Mouse (Mus musculus) intestine, embryonic 14.5 days (tissue): ENCODE results near the gene Klrb1f. TPM values are rescaled to one million over a fixed set of nuclear protein-coding genes. Genes with fewer than 3 reads are reported as not detected.
"Not testable (repeated sequence)": the region's sequence is repeated elsewhere in the genome, so short reads cannot be mapped to it uniquely, and the experiment has no call there.

ENCODE experiments used
- ATAC-seq: fragments of 200-750 bp; cut with Nextera tagmentation; replicated peaks from 2 replicates; pipeline ENCODE4 v1.8.0; 2017; ENCODE audit warnings: low read depth, moderate number of reproducible peaks, moderate TSS enrichment, moderate library complexity; ENCODE audit not compliant: low FRiP score, low TSS enrichment
- DNase-seq: peaks from one replicate; pipeline ENCODE4 v3.0.0-alpha.2; 2018; ENCODE audit warnings: low spot score
- H3K27ac ChIP-seq: fragments of 300-500 bp; sonication (generic); 2 replicates; pipeline ENCODE4 v1.5.1; 2014; ENCODE audit warnings: low read depth, mild to moderate bottlenecking, control low read depth
- H3K27me3 ChIP-seq: fragments of 300-500 bp; sonication (generic); replicated peaks from 2 replicates; pipeline ENCODE4 v1.6.1; 2014; ENCODE audit warnings: low read length, control low read depth; ENCODE audit not compliant: control insufficient read depth, insufficient read depth
- H3K36me3 ChIP-seq: fragments of 300-500 bp; sonication (generic); 2 replicates; pipeline ENCODE4 v1.6.1; 2014; ENCODE audit warnings: low read length, control low read depth; ENCODE audit not compliant: control insufficient read depth, insufficient read depth
- H3K4me1 ChIP-seq: fragments of 300-500 bp; sonication (generic); replicated peaks from 2 replicates; pipeline ENCODE4 v1.6.1; 2014; ENCODE audit warnings: low read length, control low read depth, mixed read lengths; ENCODE audit not compliant: control insufficient read depth, insufficient read depth
- H3K4me2 ChIP-seq: fragments of 300-500 bp; sonication (generic); 2 replicates; pipeline ENCODE4 v1.6.1; 2014; ENCODE audit warnings: low read length
- H3K4me3 ChIP-seq: fragments of 300-500 bp; sonication (generic); 2 replicates; pipeline ENCODE4 v1.5.1; 2014; ENCODE audit warnings: low read depth, low read length, control low read depth, mixed read lengths
- H3K9ac ChIP-seq: fragments of 300-500 bp; sonication (generic); 2 replicates; pipeline ENCODE4 v1.6.1; 2014; ENCODE audit warnings: mild to moderate bottlenecking, low read length
- H3K9me3 ChIP-seq: fragments of 300-500 bp; sonication (generic); 2 replicates; pipeline ENCODE4 v1.6.1; 2016; ENCODE audit warnings: low read length, control low read depth; ENCODE audit not compliant: control insufficient read depth
- WGBS: fragments of 180-500 bp; shearing (Covaris S2); extraction: QIAGEN DNeasy Blood & Tissue Kit; methylation state at CpG from one replicate; pipeline ENCODE4 v1.1.7; 2014; 5-methylcytosine and 5-hydroxymethylcytosine counted together
- polyA plus RNA-seq: library from polyadenylated mRNA; unstranded; fragments of >200 nt; fragmentation: Nextera tagmentation; extraction: Ambion mirVana; gene quantifications from 2 replicates; pipeline ENCODE4 v1.2.1, GENCODE M21; 2014

Klrb1f gene
- polyA plus RNA-seq, 1 experiment from 2014 or later = 0.38 TPM

GRCm38 (mm10) chr6:129056237-129056636 lies 10.5 kb downstream of the Klrb1f start:
- Histone ChIP-seq H3K9ac (no peak overlapping the region), H3K36me3 (no peaks in the 10 kb centered on the region), H3K4me1 (no peaks in the 10 kb centered on the region), H3K4me3 (no peak overlapping the region), H3K9me3 (no peaks in the 10 kb centered on the region), H3K27me3 (no peaks in the 10 kb centered on the region), H3K27ac (no peak overlapping the region), H3K4me2 (no peak overlapping the region)
- DNase-seq = no peak
- ATAC-seq = no peak
- WGBS = 77% methylated on average over 3 of the region's 3 CpGs

- Histone ChIP-seq H3K36me3 (no peaks in the 10 kb centered on the region), H3K27me3 (no peaks in the 10 kb centered on the region), H3K4me2 (no peak overlapping the region), H3K4me3 (no peak overlapping the region), H3K9me3 (no peaks in the 10 kb centered on the region), H3K4me1 (no peaks in the 10 kb centered on the region), H3K9ac (no peak overlapping the region), H3K27ac (no peak overlapping the region)
- ATAC-seq (no peak), DNase-seq (no peak)
Observed at GRCm38 (mm10) chr6:129058013-129058412, 12.3 kb downstream of the Klrb1f start.

- H3K27me3 ChIP-seq = no peaks in the 10 kb centered on the region
- H3K4me2 ChIP-seq = no peak overlapping the region
- no peaks in the 10 kb centered on the region for H3K9me3 ChIP-seq
- no peaks in the 10 kb centered on the region for H3K36me3 ChIP-seq
- H3K27ac ChIP-seq = no peak overlapping the region
- WGBS = 68% methylated on average over 3 of the region's 3 CpGs
- H3K4me3 ChIP-seq = no peak overlapping the region
- no peak overlapping the region for H3K9ac ChIP-seq
- ATAC-seq (no peak), DNase-seq (no peak)
- no peaks in the 10 kb centered on the region for H3K4me1 ChIP-seq
Observed at GRCm38 (mm10) chr6:129065407-129065806, 19.7 kb downstream of the Klrb1f start.

- H3K27me3 ChIP-seq = no peaks in the 10 kb centered on the region
- H3K4me3 ChIP-seq = no peak overlapping the region
- DNase-seq (no peak), ATAC-seq (no peak)
- H3K4me1 ChIP-seq = no peaks in the 10 kb centered on the region
- no peaks in the 10 kb centered on the region for H3K36me3 ChIP-seq
- no peaks in the 10 kb centered on the region for H3K9me3 ChIP-seq
- 93% methylated on average over 3 of the region's 3 CpGs for WGBS
- H3K4me2 ChIP-seq = no peak overlapping the region
- no peak overlapping the region for H3K27ac ChIP-seq
- H3K9ac ChIP-seq = no peak overlapping the region
Observed at GRCm38 (mm10) chr6:129065857-129066256, 20.2 kb downstream of the Klrb1f start.

GRCm38 (mm10) chr6:129066530-129066929 lies 20.8 kb downstream of the Klrb1f start:
- ATAC-seq (no peak), DNase-seq (no peak)
- Histone ChIP-seq H3K27ac (no peak overlapping the region), H3K9ac (no peak overlapping the region), H3K9me3 (0 out of 2 replicates have a peak, but pooled peaks cover 5% of the 10 kb centered on the region), H3K4me1 (no peaks in the 10 kb centered on the region), H3K27me3 (no peaks in the 10 kb centered on the region), H3K4me3 (no peak overlapping the region), H3K4me2 (no peak overlapping the region), H3K36me3 (no peaks in the 10 kb centered on the region)

GRCm38 (mm10) chr6:129066986-129067385 lies 21.3 kb downstream of the Klrb1f start:
- WGBS = 78% methylated on average over 1 of the region's 1 CpGs
- Histone ChIP-seq H3K27me3 (no peaks in the 10 kb centered on the region), H3K27ac (no peak overlapping the region), H3K9me3 (0 out of 2 replicates have a peak, but pooled peaks cover 5% of the 10 kb centered on the region), H3K4me1 (no peaks in the 10 kb centered on the region), H3K4me3 (no peak overlapping the region), H3K36me3 (no peaks in the 10 kb centered on the region), H3K9ac (no peak overlapping the region), H3K4me2 (no peak overlapping the region)
- no peak for DNase-seq
- ATAC-seq = peak; percentile 53; the same call in 1 of the 2 replicates

GRCm38 (mm10) chr6:129085098-129085497 lies 39.4 kb downstream of the Klrb1f start:
- Histone ChIP-seq H3K4me1 (no peaks in the 10 kb centered on the region), H3K9ac (no peak overlapping the region), H3K9me3 (0 out of 2 replicates have a peak, but pooled peaks cover 5% of the 10 kb centered on the region), H3K4me3 (no peak overlapping the region), H3K36me3 (no peaks in the 10 kb centered on the region), H3K4me2 (no peak overlapping the region), H3K27me3 (no peaks in the 10 kb centered on the region), H3K27ac (no peak overlapping the region)
- DNase-seq (no peak), ATAC-seq (no peak)
- WGBS = 86% methylated on average over 6 of the region's 6 CpGs

- H3K27me3 ChIP-seq, H3K9me3 ChIP-seq, H3K36me3 ChIP-seq, DNase-seq, H3K27ac ChIP-seq, ATAC-seq, H3K4me3 ChIP-seq, H3K9ac ChIP-seq, H3K4me2 ChIP-seq, H3K4me1 ChIP-seq: not testable (repeated sequence)
- 82% methylated on average over 2 of the region's 2 CpGs for WGBS
Observed at GRCm38 (mm10) chr6:129086031-129086430, 40.3 kb downstream of the Klrb1f start.

- ATAC-seq = no peak
- Histone ChIP-seq H3K27ac (no peak overlapping the region), H3K9me3 (peaks cover 14% of the 10 kb centered on the region; the same call in 1 of the 2 replicates), H3K27me3 (no peaks in the 10 kb centered on the region), H3K4me1 (no peaks in the 10 kb centered on the region), H3K36me3 (no peaks in the 10 kb centered on the region), H3K9ac (no peak overlapping the region), H3K4me3 (no peak overlapping the region), H3K4me2 (no peak overlapping the region)
- DNase-seq = no peak
- WGBS = 83% methylated on average over 1 of the region's 1 CpGs
Observed at GRCm38 (mm10) chr6:129088161-129088560, 42.5 kb downstream of the Klrb1f start.
